Mouse (Mus musculus) myocyte (in vitro differentiated cells): ENCODE results near the gene Cryl1.

ENCODE experiments used
- MYOG ChIP-seq, 3 experiments: IDR thresholded peaks; one replicate each; pipeline ENCODE4 v1.6.1; 2011; ENCODE audit warnings: control low read depth in 2 of 3, low read depth in 2 of 3, mild to moderate bottlenecking in 2 of 3; ENCODE audit not compliant: insufficient read length in 2 of 3, control insufficient read depth in 1 of 3, insufficient read depth in 1 of 3
- POLR2A ChIP-seq: IDR thresholded peaks from one replicate; pipeline ENCODE4 v1.6.1; 2011; ENCODE audit warnings: low read depth, mild to moderate bottlenecking, control low read depth, moderate library complexity; ENCODE audit not compliant: insufficient read length
- POLR2AphosphoS2 ChIP-seq: IDR thresholded peaks from one replicate; pipeline ENCODE4 v1.6.1; 2011; ENCODE audit warnings: low read depth, control low read depth; ENCODE audit not compliant: insufficient read length
- TCF12 ChIP-seq: IDR thresholded peaks from one replicate; pipeline ENCODE4 v1.6.1; 2011; ENCODE audit warnings: mild to moderate bottlenecking, control low read depth; ENCODE audit not compliant: poor library complexity, insufficient read depth, severe bottlenecking
- USF1 ChIP-seq: IDR thresholded peaks from one replicate; pipeline ENCODE4 v1.6.1; 2011; ENCODE audit warnings: low read depth, mild to moderate bottlenecking, control low read depth, moderate library complexity

- TF ChIP-seq POLR2A, result no peak
- TF ChIP-seq TCF12, result no peak
- TF ChIP-seq USF1, result no peak
- TF ChIP-seq POLR2AphosphoS2, result no peak
- TF ChIP-seq MYOG (IDR thresholded peaks at IDR 0.05; ENCODE audit: control insufficient read depth in 1 of 3, insufficient read depth in 1 of 3, insufficient read length in 2 of 3, low read depth in 2 of 3), result no peak
Measured at GRCm38 (mm10) chr14:57430451-57430850, 32.1 kb upstream of the Cryl1 start.
